Mouse (Mus musculus) ZHBTc4 (cell line): ENCODE results near the gene Lyz1.
"Not testable (repeated sequence)": the region's sequence is repeated elsewhere in the genome, so short reads cannot be mapped to it uniquely, and the experiment has no call there.

ENCODE experiments used
- DNase-seq: peaks from one replicate; pipeline ENCODE4 v3.0.0-alpha.2; 2011; ENCODE audit warnings: low read depth, low spot score

Gene Lyz1

DNA sequence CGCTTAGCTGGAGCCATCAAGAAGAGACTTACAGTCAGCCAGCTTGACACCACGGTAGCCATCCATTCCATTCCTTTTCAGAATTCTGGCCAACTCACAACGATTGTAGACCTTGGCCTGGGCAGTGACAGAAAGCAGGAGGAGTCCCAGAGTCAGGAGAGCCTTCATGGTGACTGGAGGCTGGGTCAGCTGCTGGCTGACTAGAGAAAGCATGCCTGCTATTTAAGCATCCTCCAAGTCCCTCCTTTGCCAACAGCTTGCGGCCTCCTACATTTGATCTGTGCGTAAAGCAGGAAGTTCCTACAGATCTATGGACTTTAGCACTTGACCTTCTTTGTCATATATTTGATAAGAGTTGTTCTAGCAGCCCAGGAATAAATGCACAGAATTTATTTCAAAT lies at the start of gene Lyz1:
TSS of gene Lyz1 (minus strand) at position 198 of the 400 bp plus-strand sequence.
- no peak for DNase-seq

DNA sequence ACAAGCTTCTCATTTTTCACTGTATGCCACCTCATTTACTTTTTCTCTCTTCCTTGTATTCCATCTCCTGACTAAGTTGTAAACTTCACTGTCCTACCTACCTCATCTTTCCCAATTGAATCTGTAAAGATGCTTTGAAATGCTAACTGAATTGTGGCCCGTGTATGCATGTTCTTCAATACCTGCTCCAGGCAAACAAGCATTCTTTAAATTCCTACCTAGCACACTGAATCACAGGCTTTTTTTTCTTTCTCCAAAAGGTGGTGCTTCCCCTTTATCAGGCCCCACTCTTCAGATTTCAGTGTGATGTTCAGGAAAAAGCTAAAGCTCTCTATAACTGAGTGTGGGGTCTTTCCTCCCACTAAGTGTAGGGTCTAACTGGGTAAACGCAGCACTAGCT lies 49.7 kb upstream of the Lyz1 start:
- DNase-seq = peak; percentile 87

DNA sequence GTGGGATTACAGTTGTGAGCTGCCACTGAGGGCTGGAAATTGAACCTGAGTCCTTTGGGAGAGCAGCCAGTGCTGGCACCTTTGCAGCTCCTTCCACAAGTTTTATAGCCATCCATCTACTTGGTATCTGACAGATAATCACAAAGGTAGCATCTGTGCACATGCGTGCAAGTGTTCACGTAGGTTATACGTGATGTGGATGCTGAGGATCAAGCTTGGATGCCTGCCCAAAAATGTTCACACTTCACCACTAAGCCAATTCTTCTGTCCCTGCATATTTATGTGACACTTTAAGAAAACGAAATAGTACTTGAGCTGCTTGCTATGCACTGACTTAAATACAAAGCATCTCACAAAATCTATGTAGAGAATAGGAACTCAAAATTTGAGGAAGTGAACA lies 48.4 kb upstream of the Lyz1 start:
- DNase-seq = no peak

DNA sequence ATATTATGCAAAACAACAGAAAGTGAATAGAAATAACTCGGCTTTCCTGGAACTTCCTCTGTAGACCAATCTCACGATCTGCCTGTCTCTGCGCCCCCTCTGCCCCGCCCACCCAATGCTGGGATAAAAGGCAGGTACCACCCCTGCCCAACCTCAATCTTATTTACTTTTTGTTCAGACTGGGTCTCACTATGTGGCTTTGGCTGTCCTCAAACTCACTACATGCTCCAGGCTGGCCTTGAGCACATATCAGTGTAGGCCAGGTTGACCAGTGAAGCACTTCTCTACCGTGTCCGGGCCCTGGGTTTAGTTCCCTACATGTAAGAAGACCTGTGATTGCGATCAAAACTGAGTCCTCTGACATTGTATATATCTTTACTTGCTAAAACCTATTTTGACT lies 46.6 kb upstream of the Lyz1 start:
- DNase-seq = no peak

DNA sequence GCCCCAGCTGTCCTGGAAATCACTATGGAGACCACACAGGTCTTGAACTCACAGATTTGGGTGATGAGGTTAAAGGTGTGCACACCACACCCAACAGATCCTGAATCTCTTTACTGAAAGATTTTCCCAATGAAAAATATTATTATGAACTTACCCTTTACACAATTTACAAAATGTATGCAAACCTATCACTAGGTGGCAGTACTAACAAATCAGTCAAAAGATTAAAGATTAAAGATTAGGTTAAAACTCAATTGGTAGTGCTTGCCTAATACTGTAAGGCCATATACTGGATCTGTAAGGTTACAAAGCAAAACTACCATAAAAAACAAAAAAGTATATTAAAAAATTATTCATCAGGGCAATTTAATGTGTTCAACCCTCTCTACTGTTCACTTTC lies 45.3 kb upstream of the Lyz1 start:
- DNase-seq = no peak

DNA sequence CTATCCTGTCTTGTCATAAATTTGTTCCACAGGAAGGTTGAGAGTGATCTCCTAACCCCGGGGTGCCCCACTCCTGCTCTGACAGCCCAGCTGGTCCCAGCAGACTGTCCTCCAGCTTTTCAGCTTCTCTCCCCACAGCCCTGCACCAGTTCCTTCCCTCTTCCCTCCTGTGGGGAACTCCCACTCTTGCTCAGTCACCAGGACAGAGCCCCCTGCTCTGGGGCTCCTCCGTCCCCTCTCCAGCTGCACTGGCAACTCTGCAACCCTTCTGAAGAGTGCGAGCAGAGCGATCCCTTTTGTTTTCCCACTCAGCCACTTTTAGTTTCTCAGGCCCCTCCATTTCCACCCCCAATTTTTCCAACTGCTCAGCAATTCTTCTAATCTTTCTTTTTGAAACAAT lies 43.0 kb upstream of the Lyz1 start:
- DNase-seq = no peak

DNA sequence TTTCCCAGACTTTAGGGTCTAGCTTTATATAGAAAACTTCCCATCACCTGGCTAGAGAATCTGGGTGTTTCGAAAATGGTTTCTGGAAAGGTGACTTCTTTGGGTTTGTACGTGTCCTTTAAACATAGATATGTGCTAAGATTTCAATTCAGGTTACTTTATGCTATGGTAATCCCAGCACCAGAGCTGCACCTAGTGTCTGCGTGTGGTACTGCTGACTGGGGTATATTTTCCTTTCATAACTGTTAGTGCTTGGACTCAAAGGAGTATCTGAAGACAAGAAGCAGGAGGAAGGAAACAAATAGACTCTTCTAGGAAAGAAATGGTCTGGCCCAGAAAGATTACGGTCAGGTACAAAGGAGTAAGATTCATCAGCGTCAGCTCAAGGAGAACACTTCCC lies 37.9 kb upstream of the Lyz1 start:
- DNase-seq = peak; percentile 45

DNA sequence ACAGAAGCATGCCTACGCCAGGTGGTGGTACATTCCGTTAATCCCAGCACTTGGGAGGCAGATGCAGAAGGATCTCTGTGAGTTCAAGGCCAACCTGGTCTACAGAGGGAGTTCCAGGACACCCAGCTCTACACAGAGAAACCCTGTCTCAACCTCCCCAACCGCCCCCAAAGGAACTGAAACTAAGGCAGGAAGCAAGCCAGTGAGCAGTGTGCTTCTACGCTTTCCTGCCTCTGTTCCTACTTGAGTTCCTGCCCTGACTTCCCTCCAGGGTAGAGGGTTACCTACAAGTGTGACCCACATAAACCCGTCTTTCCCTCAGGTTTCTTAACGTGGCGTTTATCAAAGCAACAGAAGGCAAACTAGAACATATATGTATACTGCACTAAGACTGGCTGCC lies 31.1 kb upstream of the Lyz1 start:
- no peak for DNase-seq

DNA sequence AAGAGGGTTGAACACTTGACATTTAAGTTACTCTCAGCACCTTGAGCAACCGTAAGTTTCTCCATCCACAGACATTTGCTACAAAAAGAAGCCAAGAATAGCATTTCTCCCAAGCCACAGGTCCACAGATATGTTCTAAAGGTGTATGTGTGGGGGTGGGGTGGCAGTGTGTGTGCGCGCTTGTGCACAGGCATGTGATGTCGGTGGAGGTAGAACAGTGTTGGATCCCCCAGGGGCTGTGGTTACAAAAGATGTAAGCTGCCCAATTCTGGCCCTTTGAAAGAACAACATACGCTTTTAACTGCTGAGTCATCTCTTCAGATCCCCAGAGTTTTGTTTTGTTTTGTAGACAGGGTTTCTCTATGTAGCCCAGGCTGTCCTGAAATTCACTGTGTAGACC lies 30.0 kb upstream of the Lyz1 start:
- no peak for DNase-seq

DNA sequence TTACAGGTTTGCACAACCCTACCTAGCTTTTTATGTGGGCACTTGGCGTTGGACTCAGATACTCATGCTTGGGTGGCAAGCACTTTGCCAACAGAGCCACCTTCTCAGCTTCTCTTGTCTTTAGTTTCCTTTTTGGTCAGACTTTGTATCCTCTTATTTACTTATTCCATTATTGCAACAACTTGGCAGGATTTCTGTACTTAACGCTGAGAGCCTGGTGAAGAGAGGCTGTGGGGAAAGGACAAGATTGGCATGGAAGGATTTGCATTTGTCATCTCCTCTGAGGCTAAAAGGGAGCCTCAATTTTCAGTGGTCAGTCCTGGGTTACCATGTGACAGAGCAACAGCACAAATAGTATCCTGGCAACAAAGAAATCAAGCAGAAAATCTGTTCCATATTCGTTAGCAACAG lies 27.9 kb upstream of the Lyz1 start:
- DNase-seq = no peak

DNA sequence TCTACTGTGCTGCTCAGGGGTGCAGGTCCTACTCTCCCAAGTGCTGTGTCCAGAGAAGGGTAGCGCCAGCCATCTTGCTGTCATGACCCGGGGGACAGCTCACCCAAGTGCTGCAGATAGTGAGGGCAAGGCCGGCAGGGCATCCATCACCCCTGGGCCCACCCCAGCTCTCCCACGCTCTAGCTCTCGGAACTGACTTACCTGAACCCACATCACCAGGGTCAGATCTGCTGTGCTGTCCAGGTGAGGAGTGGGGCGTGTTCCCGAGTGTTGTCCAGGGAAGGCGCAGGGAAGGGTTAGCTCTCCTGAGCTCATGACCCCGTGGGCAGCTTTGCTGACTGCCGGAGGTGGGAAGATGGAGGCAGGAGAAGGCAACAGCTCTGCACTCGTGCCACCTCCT lies 23.7 kb upstream of the Lyz1 start:
- DNase-seq = no peak

DNA sequence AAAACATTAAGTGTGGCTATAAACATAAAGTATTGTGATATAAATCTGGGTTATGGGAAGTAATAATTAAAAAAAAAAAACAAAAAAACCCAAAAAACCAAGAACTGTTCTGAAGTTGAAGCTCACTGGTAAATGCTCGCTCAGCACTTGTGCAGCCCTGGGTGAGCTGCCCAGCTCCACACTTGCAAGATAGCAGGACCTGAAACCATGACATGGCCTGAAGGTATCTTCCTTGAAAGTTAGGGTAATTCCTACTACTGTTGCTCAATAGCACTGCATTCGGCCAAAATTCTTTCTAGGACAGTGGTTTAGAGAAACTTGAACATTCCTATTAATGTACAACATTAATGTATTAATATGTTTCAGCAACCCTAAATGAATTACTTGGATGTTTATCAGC lies 20.5 kb upstream of the Lyz1 start:
- no peak for DNase-seq

DNA sequence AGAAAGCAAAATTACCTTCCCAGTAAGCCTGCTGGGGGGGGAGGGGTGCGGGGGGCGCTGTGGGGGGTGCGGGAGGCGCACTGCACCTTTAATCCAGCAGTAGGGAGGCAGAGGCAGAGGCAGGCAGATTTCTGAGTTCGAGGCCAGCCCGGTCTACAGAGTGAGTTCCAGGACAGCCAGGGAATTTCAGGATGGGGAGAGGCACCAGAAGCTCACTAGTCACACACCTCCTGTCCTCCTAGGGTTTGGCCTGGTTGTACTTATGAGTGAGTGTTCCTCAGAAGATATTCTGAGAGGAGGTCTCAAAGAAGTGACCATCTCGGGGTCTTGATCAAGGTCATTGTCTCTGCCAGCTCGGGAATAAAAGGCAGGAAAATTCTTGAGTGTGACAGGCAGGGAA lies 19.5 kb upstream of the Lyz1 start:
- no peak for DNase-seq

DNA sequence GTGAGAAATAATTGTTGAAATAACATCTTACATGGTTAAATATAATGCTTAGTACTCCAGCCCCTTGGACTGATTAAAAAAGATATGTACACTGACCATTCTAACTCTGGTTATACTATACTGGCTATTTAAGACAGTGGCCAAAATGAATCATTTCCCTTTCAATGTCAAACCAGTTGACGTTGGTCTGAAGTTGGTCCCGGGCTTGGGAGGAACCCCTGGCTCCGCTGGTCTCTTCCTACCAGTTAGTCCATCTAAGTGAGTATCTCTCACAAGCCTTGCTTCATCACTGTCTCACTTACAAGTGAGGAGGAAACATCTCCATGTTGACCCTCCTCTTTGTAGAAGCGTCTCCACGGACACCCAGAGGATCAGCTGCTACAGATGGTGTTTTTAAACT lies 11.7 kb upstream of the Lyz1 start:
- no peak for DNase-seq

DNA sequence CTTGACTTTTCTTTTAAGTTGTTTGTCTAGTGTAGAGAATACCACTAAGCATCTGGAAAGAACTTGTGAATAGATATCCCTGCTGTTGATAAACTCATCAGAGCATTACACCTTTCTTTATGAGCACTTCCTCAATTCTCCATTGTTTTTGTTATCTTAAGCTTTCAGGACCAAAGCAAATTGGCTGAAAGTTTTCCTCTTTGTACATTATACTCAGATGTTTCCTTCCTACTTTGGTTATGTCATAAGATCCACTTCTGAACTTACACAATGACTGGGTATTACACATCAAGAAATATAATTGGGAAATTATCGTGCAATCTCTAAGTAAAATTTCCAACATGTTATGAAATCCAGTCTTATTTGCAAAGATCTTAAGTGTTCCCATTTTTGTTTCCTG lies 9.0 kb upstream of the Lyz1 start:
- no peak for DNase-seq

DNA sequence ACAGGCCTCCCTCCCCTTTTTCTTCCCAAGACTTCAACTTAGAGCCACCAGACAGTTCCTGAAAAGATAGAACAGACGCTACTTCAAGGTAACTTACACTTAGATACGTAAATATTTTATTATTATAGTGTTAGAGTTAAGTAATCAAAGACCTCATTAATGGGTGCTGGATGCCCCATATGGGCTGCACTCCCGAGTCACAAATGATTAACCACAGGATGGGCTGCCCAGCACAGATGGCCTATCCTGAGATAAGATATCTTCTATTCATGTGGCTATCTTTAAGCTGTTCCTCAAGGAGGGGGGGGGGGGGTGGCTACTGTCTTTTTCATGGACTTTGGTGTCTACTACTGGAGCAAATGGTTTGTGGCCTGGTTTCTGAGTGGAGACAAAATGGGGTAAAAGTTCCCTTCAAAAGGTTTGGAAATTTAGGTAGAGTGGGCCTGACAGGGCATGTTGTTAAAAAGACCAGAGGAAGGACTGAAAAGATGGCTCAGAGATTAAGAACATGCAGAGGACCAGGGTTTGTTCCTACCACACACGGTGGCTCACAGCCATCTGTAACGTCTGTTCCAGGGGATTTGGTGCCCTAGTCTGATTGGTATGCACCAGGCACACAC lies 7.3 kb upstream of the Lyz1 start:
- no peak for DNase-seq

DNA sequence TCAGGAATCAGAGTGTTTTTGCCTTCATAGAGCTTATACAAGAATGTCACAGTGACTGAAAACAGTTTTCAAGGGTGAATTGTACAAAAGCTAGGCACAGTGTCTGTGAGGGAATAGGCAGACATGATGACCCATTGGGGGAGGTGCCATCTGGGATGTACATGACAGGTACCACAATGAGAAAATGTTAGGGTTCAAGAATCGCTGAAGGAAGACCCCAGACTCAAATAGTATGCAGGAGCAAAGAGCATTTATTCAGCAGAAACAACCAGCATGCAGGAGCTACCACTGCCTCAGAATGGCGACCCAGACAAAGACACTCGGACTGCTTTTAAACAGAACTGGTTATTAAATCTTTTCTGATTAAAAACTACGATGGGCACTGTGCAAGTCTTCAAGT lies 6.4 kb upstream of the Lyz1 start:
- DNase-seq = no peak

DNA sequence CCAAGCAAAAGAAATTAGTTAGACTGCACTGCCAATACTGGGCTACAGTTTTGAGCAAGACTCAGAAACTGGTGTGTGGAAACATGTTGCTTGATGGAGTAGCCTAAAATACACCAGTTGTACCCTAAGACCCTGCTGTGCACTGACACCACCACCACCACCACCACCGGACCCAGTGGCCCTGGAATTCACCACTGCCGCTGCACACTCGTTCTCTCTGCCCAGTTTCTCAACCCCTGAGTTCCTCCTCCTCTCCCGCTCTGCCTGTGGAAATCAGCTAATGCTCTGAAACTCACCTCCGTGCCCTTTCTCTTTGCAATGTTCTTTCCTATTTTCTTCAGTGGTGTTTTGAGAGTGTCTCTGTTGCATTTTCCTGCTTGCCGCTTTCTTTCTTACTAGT lies 5.7 kb upstream of the Lyz1 start:
- DNase-seq = no peak

DNA sequence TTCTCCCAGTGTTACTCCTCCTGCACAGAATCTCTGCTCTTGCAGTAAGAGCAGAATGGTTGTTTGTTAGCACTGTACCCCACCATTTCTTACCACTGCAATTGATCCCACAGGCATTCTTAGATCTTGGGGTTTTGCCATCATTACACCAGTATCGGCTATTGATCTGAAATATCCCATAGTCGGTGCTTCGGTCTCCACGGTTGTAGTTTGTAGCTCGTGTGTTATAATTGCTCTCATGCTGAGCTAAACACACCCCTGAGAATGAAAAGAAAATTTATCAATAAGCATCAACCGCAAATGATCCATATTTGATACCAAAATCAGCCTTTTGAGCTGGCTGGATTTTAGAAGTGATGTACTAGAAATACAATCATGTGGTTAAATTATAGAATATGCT lies 1.7 kb downstream of the Lyz1 start:
- not testable (repeated sequence) for DNase-seq

DNA sequence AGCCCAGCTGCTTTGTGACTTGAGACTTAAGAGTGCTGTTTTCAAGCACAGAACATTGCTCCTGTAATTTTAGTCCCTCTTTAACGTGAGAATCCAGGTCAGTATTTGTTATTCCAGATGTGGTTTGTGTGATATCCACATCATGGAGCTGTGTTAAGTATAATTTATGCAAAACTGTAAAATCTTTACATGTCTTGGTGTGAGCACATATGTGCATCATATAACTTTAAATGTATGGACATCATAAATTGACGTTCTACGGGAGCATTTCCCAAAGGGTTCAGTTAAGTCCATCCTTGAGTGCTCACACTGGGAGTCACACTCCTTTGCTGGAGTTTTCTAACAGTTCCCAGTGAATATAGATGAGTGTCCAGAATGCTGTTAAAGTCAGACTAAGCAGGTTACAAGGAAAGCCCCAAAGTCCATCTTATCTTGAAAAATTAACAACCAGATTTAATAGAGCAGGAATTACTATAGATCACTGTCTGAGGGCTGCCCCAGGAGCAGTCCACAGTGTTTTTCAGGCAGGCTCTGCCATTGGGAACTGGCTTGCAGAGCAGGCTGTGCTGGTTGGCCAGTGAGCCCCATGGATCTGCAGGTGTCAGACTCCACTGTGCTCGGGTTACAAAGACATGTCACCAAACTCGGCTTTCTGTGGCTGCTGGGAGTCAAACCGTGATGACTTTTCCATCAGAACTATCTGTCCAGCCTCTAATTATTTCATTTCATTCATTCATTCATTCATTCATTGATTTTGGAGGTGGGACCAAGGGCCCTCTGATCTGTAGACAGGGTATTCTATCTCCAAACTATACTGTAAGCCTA lies 2.4 kb downstream of the Lyz1 start:
- DNase-seq = no peak

DNA sequence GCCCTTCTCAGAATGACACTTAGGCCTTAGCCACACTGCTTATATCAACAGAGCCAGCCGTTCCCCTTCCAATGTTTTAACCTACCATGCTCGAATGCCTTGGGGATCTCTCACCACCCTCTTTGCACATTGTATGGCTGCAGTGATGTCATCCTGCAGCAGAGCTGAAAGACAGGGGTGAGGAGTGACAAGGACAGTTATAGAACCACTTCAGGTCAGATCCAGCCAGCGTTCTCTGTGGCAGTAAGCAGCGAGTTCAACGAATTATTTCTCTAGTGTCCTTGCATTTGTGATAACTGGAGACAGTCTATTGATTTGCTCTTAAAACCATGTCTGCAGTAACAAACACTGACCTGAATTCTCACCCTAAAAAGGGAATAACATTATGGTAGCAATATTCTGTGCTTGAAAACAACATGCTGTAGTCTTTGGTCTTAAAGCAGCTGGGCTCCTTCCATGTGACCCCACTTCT lies 3.6 kb downstream of the Lyz1 start:
- not testable (repeated sequence) for DNase-seq

DNA sequence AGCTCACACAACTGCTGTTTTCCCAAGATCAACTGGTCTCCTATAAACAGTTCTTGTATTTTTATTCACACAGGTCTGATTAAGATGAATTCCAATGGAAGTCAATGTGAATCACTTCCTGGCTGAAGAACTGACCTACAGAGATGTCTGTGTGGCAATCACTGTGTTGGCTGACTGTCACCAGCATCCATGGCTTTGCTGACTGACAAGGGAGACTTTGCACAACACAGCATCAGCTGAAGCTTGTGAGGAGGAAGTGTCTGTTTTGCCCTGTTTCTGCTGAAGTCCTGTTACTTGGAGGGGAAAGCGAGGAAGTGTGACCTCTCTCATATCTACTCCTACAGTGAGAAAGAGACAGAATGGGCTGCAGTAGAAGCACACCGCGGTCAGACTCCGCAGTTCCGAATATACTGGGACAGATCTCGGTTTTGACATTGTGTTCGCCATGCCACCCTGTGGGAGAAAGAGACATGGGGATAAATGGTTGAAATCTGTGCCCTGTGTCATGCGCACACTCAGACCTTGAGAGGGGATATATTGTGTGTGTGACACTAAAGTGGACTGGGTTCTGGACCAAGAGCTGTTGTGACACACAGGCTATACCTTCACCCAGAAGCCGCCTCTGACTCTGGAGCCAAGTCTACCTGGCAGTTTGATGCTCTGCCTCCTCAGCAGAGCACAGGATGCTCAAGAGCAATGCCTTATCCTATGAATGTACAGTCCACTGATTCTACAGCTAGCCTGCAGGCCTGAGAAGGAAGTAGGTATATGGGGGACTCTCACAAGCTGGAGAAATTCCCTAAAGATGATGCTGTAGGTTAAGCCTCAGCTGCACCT lies 4.3 kb downstream of the Lyz1 start:
- DNase-seq = no peak
